Mouse (Mus musculus) myocyte (in vitro differentiated cells): Measurements from ENCODE around the gene Mgat2.

Experiments
- E2F4 ChIP-seq: IDR thresholded peaks from one replicate; pipeline ENCODE4 v1.6.1; 2011; ENCODE audit warnings: mild to moderate bottlenecking, control low read depth, moderate library complexity; ENCODE audit not compliant: insufficient read depth
- MAX ChIP-seq: IDR thresholded peaks from one replicate; pipeline ENCODE4 v1.6.1; 2011; ENCODE audit warnings: low read depth, mild to moderate bottlenecking, control low read depth
- MYOG ChIP-seq, 3 experiments: IDR thresholded peaks; one replicate each; pipeline ENCODE4 v1.6.1; 2011; ENCODE audit warnings: control low read depth in 2 of 3, low read depth in 2 of 3, mild to moderate bottlenecking in 2 of 3; ENCODE audit not compliant: insufficient read length in 2 of 3, control insufficient read depth in 1 of 3, insufficient read depth in 1 of 3
- POLR2A ChIP-seq: IDR thresholded peaks from one replicate; pipeline ENCODE4 v1.6.1; 2011; ENCODE audit warnings: low read depth, mild to moderate bottlenecking, control low read depth, moderate library complexity; ENCODE audit not compliant: insufficient read length
- SRF ChIP-seq: IDR thresholded peaks from one replicate; pipeline ENCODE4 v1.6.1; 2011; ENCODE audit warnings: low read depth; ENCODE audit not compliant: control insufficient read depth, insufficient read length
- TCF12 ChIP-seq: IDR thresholded peaks from one replicate; pipeline ENCODE4 v1.6.1; 2011; ENCODE audit warnings: mild to moderate bottlenecking, control low read depth; ENCODE audit not compliant: poor library complexity, insufficient read depth, severe bottlenecking
- USF1 ChIP-seq: IDR thresholded peaks from one replicate; pipeline ENCODE4 v1.6.1; 2011; ENCODE audit warnings: low read depth, mild to moderate bottlenecking, control low read depth, moderate library complexity

DNA sequence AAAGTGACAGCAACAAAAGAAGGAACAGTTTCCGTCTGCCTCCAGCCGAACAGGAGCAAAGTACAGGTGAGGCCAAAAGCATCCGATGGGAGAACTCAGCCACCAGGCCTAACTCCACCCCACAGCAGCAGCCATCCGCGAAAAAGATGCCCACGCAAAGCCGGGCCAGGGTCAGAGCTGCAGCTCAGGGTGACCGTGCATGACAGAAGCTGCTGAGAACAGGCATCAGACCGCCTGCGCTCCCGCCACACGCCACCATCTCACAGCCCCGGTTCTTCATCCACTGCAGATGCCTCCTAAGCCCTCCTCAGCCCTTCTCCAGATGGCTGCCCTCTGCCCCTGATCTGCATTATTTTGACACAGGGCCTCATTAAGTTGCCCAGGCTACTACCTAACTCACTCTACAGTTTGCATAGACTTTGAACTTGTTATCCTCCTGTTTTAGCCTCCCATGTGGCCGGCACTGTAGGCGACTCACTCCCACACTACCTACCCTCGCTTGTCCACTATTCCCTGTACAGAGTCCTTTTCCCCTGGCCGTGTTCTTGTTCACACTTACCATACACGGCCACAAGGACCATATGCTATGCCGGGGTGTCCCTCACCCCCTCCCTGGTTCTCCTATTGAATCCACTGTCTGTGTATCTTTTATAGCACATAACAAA, 36.8 kb downstream of the Mgat2 start:
- TF ChIP-seq POLR2A (no peak), TCF12 (no peak), E2F4 (no peak), MYOG (IDR thresholded peaks at IDR 0.05; ENCODE audit: control insufficient read depth in 1 of 3, insufficient read depth in 1 of 3, insufficient read length in 2 of 3, low read depth in 2 of 3) (no peak), MAX (no peak), USF1 (no peak), SRF (no peak)
